Mouse (Mus musculus): ENCODE data around the gene Mrpl12.

DNA sequence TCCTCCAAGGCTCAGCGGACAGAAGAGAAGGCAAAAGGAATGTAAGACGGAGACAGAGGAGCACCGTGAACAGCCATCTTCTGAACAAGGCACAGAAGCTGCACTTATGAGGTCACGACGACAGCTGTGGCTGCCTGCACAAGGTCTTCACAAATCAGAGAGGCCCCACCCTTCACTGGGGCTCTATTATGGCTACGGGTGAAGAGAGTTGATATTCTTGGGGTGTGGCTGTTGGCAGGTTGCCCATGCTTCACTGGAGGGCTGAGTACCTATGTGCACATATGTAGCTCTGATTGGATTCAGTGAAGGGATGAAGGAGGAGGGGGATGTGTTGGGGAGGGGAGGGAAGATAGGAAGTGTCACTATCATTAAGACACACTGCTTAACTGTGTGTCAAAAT is 34.1 kb downstream of the Mrpl12 start:
- no peak for TF ChIP-seq EP300 (IDR thresholded peaks at IDR 0.05; ENCODE audit: low read depth)
- TF ChIP-seq CTCF (IDR thresholded peaks at IDR 0.05; ENCODE audit: low read depth) = no peak

Measured in heart, postnatal 0 days (tissue).